Mouse (Mus musculus) cerebellum, postnatal 10 days (tissue): ENCODE measurements at regions not wholly inside any gene's neighbourhood (a gene's known extent, or its start where the extent isn't known, plus 50 kb on each side); places are given as distances from the start of the nearest gene placed in this dataset.
A peak's percentile ranks its signal among the peaks of the same experiment; 100 is the strongest.

Source experiments
- DNase-seq, 2 experiments: peaks; one replicate each; pipeline ENCODE4 v3.0.0; 2021; ENCODE audit warnings: mixed read lengths in 2 of 2

DNA sequence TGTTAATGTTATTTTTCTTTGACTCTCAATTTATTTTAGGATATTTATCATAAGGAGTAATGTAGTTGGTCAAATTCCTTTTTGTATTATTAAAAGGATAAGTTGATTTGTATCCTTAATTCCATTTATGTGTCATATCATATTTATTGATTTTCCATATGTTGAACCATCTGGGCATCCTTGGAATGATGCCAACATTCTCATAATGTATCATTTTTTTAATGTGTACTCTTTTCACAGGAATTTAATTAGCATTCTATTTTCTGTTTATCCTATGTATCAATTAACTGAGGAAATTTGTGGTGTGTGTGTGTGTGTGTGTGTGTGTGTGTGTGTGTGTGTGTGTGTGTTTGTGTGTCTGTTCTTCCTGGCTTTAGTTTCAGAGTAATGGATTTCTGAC is 779.6 kb downstream of the Pcdh7 start:
- DNase-seq = peak; percentile 10 to 34

DNA sequence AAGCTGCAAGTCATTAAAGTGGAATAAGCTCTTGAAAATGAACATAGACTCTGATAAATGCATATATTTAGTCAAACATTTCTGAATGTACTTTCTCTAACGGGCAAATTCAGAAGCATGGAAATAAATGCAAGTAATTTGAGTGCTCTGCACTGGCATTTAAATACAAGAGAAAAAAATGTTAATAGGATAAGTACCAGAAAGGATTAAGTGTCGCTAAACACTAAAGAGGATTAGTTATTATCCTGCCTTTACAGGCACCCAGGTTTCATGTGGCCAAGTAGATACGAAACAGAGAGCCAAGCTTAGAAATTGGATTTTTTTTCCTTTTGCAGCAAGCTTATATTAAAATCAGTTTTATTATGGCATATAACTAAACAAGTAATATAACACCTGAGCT is 813.8 kb downstream of the Pcdh7 start:
- no peak for DNase-seq

DNA sequence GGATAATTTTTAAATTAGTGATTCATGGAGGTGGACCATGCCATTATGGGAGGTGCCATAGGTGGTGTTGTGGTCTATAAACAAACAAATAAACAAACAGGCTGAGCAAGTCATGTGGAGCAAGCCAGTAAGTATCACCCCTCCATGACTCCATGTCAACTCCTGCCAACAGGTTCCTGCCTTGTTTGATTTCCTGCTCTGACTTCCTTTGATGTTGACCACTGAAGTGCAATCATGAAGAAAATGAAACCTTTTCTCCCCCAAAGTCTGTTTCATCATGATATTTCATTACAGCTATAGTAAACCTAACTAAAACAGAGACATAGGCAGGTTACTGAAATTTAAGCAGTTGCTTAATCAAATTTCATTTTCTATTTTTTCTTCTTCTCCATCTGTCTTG is 839.0 kb downstream of the Pcdh7 start:
- no peak for DNase-seq

DNA sequence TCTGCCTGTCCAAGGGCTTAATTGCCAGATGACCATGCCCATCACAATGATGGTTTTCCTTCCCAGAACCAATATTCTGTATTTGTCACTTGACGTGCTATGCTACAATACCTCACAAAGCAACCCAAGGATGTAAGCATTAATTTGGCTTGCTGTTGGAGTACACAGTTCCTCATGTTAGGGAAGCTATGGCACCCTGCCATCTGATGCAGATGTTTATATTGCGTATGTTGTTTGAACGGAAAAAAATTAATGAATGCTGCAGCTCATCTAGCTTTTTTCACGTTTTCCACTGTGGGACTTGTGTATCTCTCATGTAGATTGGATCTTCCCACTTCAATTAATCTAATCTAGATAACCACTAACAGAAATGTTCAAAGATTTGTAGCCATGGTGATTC is 842.0 kb downstream of the Pcdh7 start:
- no peak for DNase-seq

DNA sequence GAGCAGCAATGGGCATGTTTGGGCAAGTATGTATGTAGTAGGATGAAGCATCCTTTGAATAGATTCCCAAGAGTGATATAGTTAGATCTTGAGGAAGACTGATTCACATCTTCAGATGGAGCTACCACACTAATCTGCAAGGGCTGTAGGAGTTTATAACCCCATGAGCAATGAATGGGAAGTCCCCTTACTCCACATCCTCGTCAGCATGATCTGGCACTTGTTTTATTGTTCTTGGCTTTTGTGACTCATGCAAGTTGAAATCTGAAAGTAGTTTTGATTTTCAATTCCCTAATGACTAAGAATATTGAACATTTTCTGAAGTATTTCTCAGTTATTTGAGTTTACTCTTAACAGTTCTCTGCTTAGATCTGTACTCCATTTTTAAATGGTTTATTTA is 882.1 kb downstream of the Pcdh7 start:
- DNase-seq = no peak

DNA sequence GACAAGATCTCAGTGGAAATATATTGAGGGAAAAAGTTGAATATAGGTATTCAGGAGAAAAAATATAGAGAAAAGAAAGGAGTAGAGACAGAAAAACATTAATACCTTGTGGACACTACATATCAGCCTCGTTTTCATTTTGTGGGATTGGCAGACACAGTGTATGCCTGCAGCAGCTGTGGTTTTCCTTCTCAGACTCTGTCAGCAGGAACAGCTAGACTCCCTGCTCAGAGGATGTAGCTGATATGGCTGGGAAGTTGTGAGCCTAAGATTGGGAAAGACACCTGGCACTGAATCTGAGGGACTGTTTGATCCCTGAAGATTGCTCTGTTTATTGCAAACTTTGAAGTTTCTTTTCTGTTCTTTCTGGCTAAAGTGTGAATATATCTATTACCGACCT is 903.8 kb downstream of the Pcdh7 start:
- DNase-seq = peak; percentile 3 to 4
